Mouse (Mus musculus) bone marrow, adult 2 months (tissue): ENCODE data around the gene Cd84.

Experiments
- CTCF ChIP-seq: fragments of 200-500 bp; IDR thresholded peaks from 2 replicates; pipeline ENCODE4 v1.5.1; 2011; ENCODE audit warnings: low read length, control low read depth; ENCODE audit not compliant: control insufficient read depth, insufficient read depth
- POLR2A ChIP-seq: fragments of 200-500 bp; IDR thresholded peaks from 2 replicates; pipeline ENCODE4 v1.6.1; 2011; ENCODE audit warnings: low read depth, mild to moderate bottlenecking, control low read depth, low read length, borderline replicate concordance; ENCODE audit not compliant: control insufficient read depth

DNA sequence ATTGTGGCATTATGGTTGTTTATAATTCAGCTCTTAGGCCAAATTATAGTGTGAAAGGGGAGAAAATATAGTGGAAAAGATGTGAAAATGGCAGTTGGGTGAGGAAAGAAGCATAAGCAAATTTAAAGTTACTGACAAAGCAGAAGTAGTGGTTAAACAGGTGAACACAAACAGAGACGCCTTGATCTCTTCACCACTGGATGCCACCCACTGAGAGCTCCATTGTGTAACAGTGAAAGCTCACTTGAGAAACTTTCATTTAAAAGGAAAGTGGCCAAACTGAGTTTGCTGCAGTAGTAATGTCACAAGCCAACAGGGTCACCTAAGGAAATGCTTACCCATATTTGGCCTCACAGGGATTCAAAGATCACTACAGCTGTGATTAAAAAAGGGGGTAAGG is 18.2 kb upstream of the Cd84 start:
- TF ChIP-seq POLR2A (no peak), CTCF (no peak)
